Mouse (Mus musculus) lung, embryonic 16.5 days (tissue): ENCODE measurements at regions not wholly inside any gene's neighbourhood (a gene's known extent, or its start where the extent isn't known, plus 50 kb on each side); places are given as distances from the start of the nearest gene placed in this dataset.
"Not testable (repeated sequence)": the region's sequence is repeated elsewhere in the genome, so short reads cannot be mapped to it uniquely, and the experiment has no call there.

Source experiments
- ATAC-seq: fragments of 200-750 bp; cut with Nextera tagmentation; 2 replicates; pipeline ENCODE4 v1.8.0; 2017; ENCODE audit warnings: low read depth, mild to moderate bottlenecking, moderate library complexity
- H3K27ac ChIP-seq: fragments of 300-500 bp; sonication (generic); 2 replicates; pipeline ENCODE4 v1.5.1; 2014; ENCODE audit warnings: mild to moderate bottlenecking, control low read depth, low read length
- H3K27me3 ChIP-seq: fragments of 300-500 bp; sonication (generic); 2 replicates; pipeline ENCODE4 v1.6.1; 2014; ENCODE audit warnings: low read depth, low read length, mixed read lengths; ENCODE audit not compliant: control insufficient read depth, insufficient read depth
- H3K36me3 ChIP-seq: fragments of 300-500 bp; sonication (generic); 2 replicates; pipeline ENCODE4 v1.6.1; 2014; ENCODE audit warnings: low read length; ENCODE audit not compliant: control insufficient read depth, insufficient read depth
- H3K4me1 ChIP-seq: fragments of 300-500 bp; sonication (generic); replicated peaks from 2 replicates; pipeline ENCODE4 v1.6.1; 2014; ENCODE audit warnings: low read length, mixed read lengths; ENCODE audit not compliant: control insufficient read depth, insufficient read depth
- H3K4me2 ChIP-seq: fragments of 300-500 bp; sonication (generic); 2 replicates; pipeline ENCODE4 v1.6.1; 2014; ENCODE audit warnings: low read depth, low read length, control low read depth
- H3K4me3 ChIP-seq: fragments of 300-500 bp; sonication (generic); 2 replicates; pipeline ENCODE4 v1.5.1; 2014; ENCODE audit warnings: mild to moderate bottlenecking, low read length, control low read depth
- H3K9ac ChIP-seq: fragments of 300-500 bp; sonication (generic); 2 replicates; pipeline ENCODE4 v1.6.1; 2014; ENCODE audit warnings: low read length, control low read depth
- H3K9me3 ChIP-seq: fragments of 300-500 bp; sonication (generic); 2 replicates; pipeline ENCODE4 v1.6.1; 2016; ENCODE audit warnings: low read length; ENCODE audit not compliant: control insufficient read depth
- WGBS: fragments of 180-500 bp; shearing (Covaris S2); extraction: QIAGEN DNeasy Blood & Tissue Kit; methylation state at CpG from one replicate; pipeline ENCODE4 v1.1.7; 2014; 5-methylcytosine and 5-hydroxymethylcytosine counted together

- H3K9me3 ChIP-seq = no peaks in the 10 kb centered on the region
- 83% methylated on average over 10 of the region's 10 CpGs for WGBS
- ATAC-seq = no peak
Measured at GRCm38 (mm10) chr14:54014628-54015027, 239.3 kb downstream of the Dad1 start.

GRCm38 (mm10) chr14:54002083-54002482 lies 251.8 kb downstream of the Dad1 start:
- WGBS = 96% methylated on average over 1 of the region's 1 CpGs
- Histone ChIP-seq H3K4me3 (no peak overlapping the region), H3K27me3 (no peaks in the 10 kb centered on the region), H3K36me3 (no peaks in the 10 kb centered on the region), H3K4me2 (no peak overlapping the region), H3K9me3 (no peaks in the 10 kb centered on the region), H3K4me1 (no peaks in the 10 kb centered on the region), H3K9ac (no peak overlapping the region), H3K27ac (no peak overlapping the region)
- ATAC-seq = no peak

More at GRCm38 (mm10) chr14:54014628-54015027, 239.3 kb downstream of the Dad1 start:
- Histone ChIP-seq H3K4me1 (no peaks in the 10 kb centered on the region), H3K4me3 (no peak overlapping the region), H3K9ac (no peak overlapping the region), H3K27ac (no peak overlapping the region), H3K27me3 (no peaks in the 10 kb centered on the region), H3K4me2 (no peak overlapping the region), H3K36me3 (no peaks in the 10 kb centered on the region)

GRCm38 (mm10) chr14:54000527-54000926 lies 253.4 kb downstream of the Dad1 start:
- ATAC-seq = no peak
- Histone ChIP-seq H3K27me3 (no peaks in the 10 kb centered on the region), H3K4me2 (no peak overlapping the region), H3K4me3 (no peak overlapping the region), H3K4me1 (no peaks in the 10 kb centered on the region), H3K9me3 (no peaks in the 10 kb centered on the region), H3K27ac (no peak overlapping the region), H3K9ac (no peak overlapping the region), H3K36me3 (no peaks in the 10 kb centered on the region)
- 72% methylated on average over 5 of the region's 5 CpGs for WGBS

- H3K9ac ChIP-seq = no peak overlapping the region
- H3K4me3 ChIP-seq = no peak overlapping the region
- H3K36me3 ChIP-seq = no peaks in the 10 kb centered on the region
- H3K9me3 ChIP-seq = no peaks in the 10 kb centered on the region
- no peak overlapping the region for H3K27ac ChIP-seq
- ATAC-seq = no peak
- H3K4me1 ChIP-seq = no peaks in the 10 kb centered on the region
- WGBS = 49% methylated on average over 2 of the region's 2 CpGs
- no peak overlapping the region for H3K4me2 ChIP-seq
- no peaks in the 10 kb centered on the region for H3K27me3 ChIP-seq
Measured at GRCm38 (mm10) chr14:53993427-53993826, 260.5 kb downstream of the Dad1 start.

GRCm38 (mm10) chr14:53992712-53993286 lies 261.1 kb downstream of the Dad1 start:
- no peak for ATAC-seq

GRCm38 (mm10) chr14:53991390-53991789 lies 262.5 kb downstream of the Dad1 start:
- Histone ChIP-seq H3K9ac (no peak overlapping the region), H3K4me1 (no peaks in the 10 kb centered on the region), H3K4me2 (no peak overlapping the region), H3K36me3 (no peaks in the 10 kb centered on the region), H3K27ac (no peak overlapping the region), H3K4me3 (no peak overlapping the region), H3K9me3 (no peaks in the 10 kb centered on the region), H3K27me3 (no peaks in the 10 kb centered on the region)
- no peak for ATAC-seq
- 24% methylated on average over 4 of the region's 4 CpGs for WGBS

More at GRCm38 (mm10) chr14:53992712-53993286, 261.1 kb downstream of the Dad1 start:
- no peaks in the 10 kb centered on the region for H3K9me3 ChIP-seq
- H3K4me3 ChIP-seq = no peak overlapping the region
- H3K4me2 ChIP-seq = no peak overlapping the region
- no peaks in the 10 kb centered on the region for H3K27me3 ChIP-seq
- H3K4me1 ChIP-seq = no peaks in the 10 kb centered on the region
- no peak overlapping the region for H3K9ac ChIP-seq
- whole genome bisulfite sequencing = 53% methylated on average over 11 of the region's 11 CpGs
- no peaks in the 10 kb centered on the region for H3K36me3 ChIP-seq
- no peak overlapping the region for H3K27ac ChIP-seq

GRCm38 (mm10) chr14:53980771-53981170 lies 273.1 kb downstream of the Dad1 start:
- H3K9me3 ChIP-seq = no peaks in the 10 kb centered on the region
- no peaks in the 10 kb centered on the region for H3K4me1 ChIP-seq
- 50% methylated on average over 5 of the region's 5 CpGs for WGBS
- H3K4me3 ChIP-seq = no peak overlapping the region
- H3K27me3 ChIP-seq = no peaks in the 10 kb centered on the region
- no peak overlapping the region for H3K27ac ChIP-seq
- no peak overlapping the region for H3K4me2 ChIP-seq
- no peak for ATAC-seq
- H3K36me3 ChIP-seq = no peaks in the 10 kb centered on the region
- H3K9ac ChIP-seq = no peak overlapping the region

GRCm38 (mm10) chr14:53961426-53961825 lies 292.5 kb downstream of the Dad1 start:
- WGBS = 69% methylated on average over 8 of the region's 11 CpGs

GRCm38 (mm10) chr14:53960779-53961178 lies 293.1 kb downstream of the Dad1 start:
- no peaks in the 10 kb centered on the region for H3K4me1 ChIP-seq
- no peak overlapping the region for H3K4me3 ChIP-seq
- ATAC-seq = no peak
- no peak overlapping the region for H3K27ac ChIP-seq
- no peaks in the 10 kb centered on the region for H3K27me3 ChIP-seq
- H3K9ac ChIP-seq = no peak overlapping the region
- H3K4me2 ChIP-seq = no peak overlapping the region
- 32% methylated on average over 7 of the region's 7 CpGs for WGBS
- no peaks in the 10 kb centered on the region for H3K9me3 ChIP-seq
- no peaks in the 10 kb centered on the region for H3K36me3 ChIP-seq

More at GRCm38 (mm10) chr14:53961426-53961825, 292.5 kb downstream of the Dad1 start:
- not testable (repeated sequence) for H3K4me2 ChIP-seq, H3K9me3 ChIP-seq, H3K36me3 ChIP-seq, H3K4me1 ChIP-seq, H3K27me3 ChIP-seq, H3K27ac ChIP-seq, ATAC-seq, H3K4me3 ChIP-seq, H3K9ac ChIP-seq

- not testable (repeated sequence) for H3K36me3 ChIP-seq, H3K9ac ChIP-seq, H3K27ac ChIP-seq, H3K4me2 ChIP-seq, ATAC-seq, H3K4me1 ChIP-seq, H3K27me3 ChIP-seq, H3K9me3 ChIP-seq, H3K4me3 ChIP-seq
- 95% methylated on average over 24 of the region's 29 CpGs for WGBS
Measured at GRCm38 (mm10) chr14:53935791-53936231, 318.1 kb downstream of the Dad1 start.
